Mouse (Mus musculus) regulatory T cell (primary cell): Measurements from ENCODE around the gene Rnf5.

Experiments used
- in situ Hi-C: fragments of 300-600 bp; cut with MboI, MseI; formaldehyde crosslinking; loops from one replicate; pipeline ENCODE4 v1.15.1; 2025; ENCODE audit warnings: high pct_unique_total_duplicates

Rnf5 gene

DNA sequence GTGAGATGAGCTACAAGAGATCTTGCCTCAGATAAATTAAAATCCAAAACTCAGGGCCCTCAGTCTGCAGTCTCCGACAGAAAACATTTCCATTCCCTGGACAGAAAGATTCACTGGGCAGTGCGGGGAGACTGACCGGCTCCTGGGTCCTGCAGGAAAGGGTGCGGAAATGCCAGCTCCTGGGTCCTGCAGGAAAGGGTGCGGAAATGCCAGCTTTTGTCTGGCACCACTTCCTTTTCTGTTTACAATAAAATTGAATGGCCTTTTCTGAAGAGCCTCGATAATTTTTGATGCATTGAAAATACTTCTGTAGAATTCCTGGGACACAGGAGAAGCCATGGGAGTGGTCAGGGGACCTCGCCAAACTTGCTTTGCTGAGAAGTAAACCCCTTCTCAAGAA lies 44.4 kb downstream of the Rnf5 start:
- in situ Hi-C loops: no loop called here

- in situ Hi-C loops: no loop called here
Observed at GRCm38 (mm10) chr17:34557411-34557810, 46.1 kb downstream of the Rnf5 start.

DNA sequence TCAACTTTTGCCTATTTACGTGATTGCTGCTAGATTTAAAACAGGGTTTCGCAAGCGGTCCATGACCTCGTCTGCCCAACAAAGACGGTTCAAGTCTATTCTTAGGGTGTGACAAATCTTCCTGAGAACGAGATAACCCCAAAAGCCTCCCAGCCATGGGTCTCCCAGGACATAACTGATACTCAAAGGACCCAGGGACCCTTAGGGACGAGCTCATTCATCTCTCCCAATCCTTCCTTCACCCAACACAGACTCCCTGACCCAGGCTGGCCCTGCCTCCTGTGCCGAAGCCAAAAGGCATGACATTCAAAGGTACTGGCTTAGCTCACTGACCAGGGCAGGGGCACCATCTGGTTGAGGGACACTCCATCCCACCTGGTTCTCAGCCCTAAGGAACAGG lies 47.1 kb downstream of the Rnf5 start:
- in situ Hi-C loops: no loop called here

DNA sequence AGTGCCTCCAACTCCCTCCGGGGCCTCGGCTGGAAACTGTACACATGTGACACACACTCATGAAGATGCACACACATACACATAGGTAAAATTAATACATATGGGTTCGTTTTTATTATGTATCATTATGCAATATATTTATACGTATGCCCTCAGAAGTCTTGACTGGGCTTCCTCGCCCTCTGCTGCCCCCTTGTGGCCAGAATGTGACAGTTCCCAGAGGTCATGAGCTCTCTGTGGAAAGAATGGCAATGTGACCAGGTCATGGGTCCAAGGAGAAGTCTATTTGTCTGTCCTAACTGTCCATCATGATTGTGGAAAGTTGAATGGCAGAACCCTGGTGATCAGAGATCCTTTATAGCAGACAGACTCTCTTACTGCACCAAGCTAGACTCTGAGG lies 48.0 kb downstream of the Rnf5 start:
- in situ Hi-C loops: no loop called here
